Mouse (Mus musculus) bone marrow, adult 2 months (tissue): ENCODE results near the gene Ssh3.

Source experiments
- CTCF ChIP-seq: fragments of 200-500 bp; IDR thresholded peaks from 2 replicates; pipeline ENCODE4 v1.5.1; 2011; ENCODE audit warnings: low read length, control low read depth; ENCODE audit not compliant: control insufficient read depth, insufficient read depth
- POLR2A ChIP-seq: fragments of 200-500 bp; IDR thresholded peaks from 2 replicates; pipeline ENCODE4 v1.6.1; 2011; ENCODE audit warnings: low read depth, mild to moderate bottlenecking, control low read depth, low read length, borderline replicate concordance; ENCODE audit not compliant: control insufficient read depth

GRCm38 (mm10) chr19:4304251-4304821 is 35.4 kb upstream of the Ssh3 start:
- no peak for TF ChIP-seq CTCF
- peak; percentile 71; the same call in 1 of the 2 replicates for TF ChIP-seq POLR2A
